In the genomic region with DNA sequence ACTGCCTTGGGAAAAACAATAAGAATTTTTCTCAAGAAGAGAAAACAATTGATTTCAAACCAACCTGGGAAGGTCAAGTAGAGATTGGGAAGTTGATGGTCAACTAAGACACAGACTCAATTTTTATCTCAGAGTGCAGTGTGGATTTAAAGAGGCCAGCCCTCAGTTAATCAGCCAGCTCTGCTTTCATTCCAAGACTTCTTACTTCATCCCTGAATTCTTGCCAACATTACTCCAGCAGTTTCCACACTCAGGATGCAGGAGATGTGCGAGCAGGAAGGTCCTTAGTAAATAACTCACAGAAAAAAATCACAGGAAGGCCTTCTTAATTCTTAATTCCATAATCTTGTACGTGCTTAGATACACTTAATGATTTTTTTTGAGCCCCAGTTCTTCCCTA, we compare ENCODE assay signal across 16 mouse cellular contexts.
DNase-seq lines count a peak whose midpoint lies in the region; ATAC-seq lines count a peak whose summit lies in the region.
"Had no signal": no experiment of that assay in that cellular context is flagged by ENCODE, and none has a peak within 500 bp of the region (broad histone marks: within the 10 kb centered on the region; RNA-seq: fewer than 3 reads in every experiment).

No protein-coding gene starts in this region.

- peaks cover 14% of the 10 kb centered on the region for H3K4me1 ChIP-seq in heart, embryonic 10.5 days
- H3K4me1 ChIP-seq in lung, embryonic 16.5 days (replicated peaks; ENCODE audit: control insufficient read depth, insufficient read depth, low read length) = peaks cover 17% of the 10 kb centered on the region
- H3K4me1 ChIP-seq: hindbrain, embryonic 15.5 days; liver, embryonic 13.5 days; neural tube, embryonic 15.5 days had no signal

- H3K36me3 ChIP-seq in heart, embryonic 10.5 days = no peaks in the 10 kb centered on the region
- H3K36me3 ChIP-seq in lung, embryonic 16.5 days (ENCODE audit: control insufficient read depth, insufficient read depth, low read length) = no peaks in the 10 kb centered on the region
- H3K36me3 ChIP-seq: hindbrain, embryonic 15.5 days; liver, embryonic 13.5 days; neural tube, embryonic 15.5 days had no signal

- H3K27ac ChIP-seq in heart, embryonic 10.5 days = 0 out of 2 replicates have a peak overlapping the region, but pooled peaks have one; percentile 31
- H3K27ac ChIP-seq in lung, embryonic 16.5 days (ENCODE audit: low read length) = peak overlapping the region; percentile 42; the same call in 1 of the 2 replicates
- H3K27ac ChIP-seq: hindbrain, embryonic 15.5 days; liver, embryonic 13.5 days; neural tube, embryonic 15.5 days had no signal

- intact Hi-C loops in heart, postnatal 25 days (cut with DNase I) = no loop called here

- no peaks in the 10 kb centered on the region for H3K27me3 ChIP-seq in heart, embryonic 10.5 days (ENCODE audit: insufficient read depth, poor library complexity, severe bottlenecking)
- H3K27me3 ChIP-seq in lung, embryonic 16.5 days (ENCODE audit: control insufficient read depth, insufficient read depth, low read depth, low read length) = no peaks in the 10 kb centered on the region
- H3K27me3 ChIP-seq: hindbrain, embryonic 15.5 days; liver, embryonic 13.5 days; neural tube, embryonic 15.5 days had no signal

- no peak overlapping the region for H3K4me3 ChIP-seq in heart, embryonic 10.5 days
- H3K4me3 ChIP-seq in lung, embryonic 16.5 days (ENCODE audit: low read length) = no peak overlapping the region
- H3K4me3 ChIP-seq: hindbrain, embryonic 15.5 days; liver, embryonic 13.5 days; megakaryocyte, embryonic 14.5 days; neural tube, embryonic 15.5 days had no signal

- no peak overlapping the region for H3K4me2 ChIP-seq in lung, embryonic 16.5 days (ENCODE audit: low read depth, low read length)
- H3K4me2 ChIP-seq: hindbrain, embryonic 15.5 days; liver, embryonic 13.5 days; neural tube, embryonic 15.5 days had no signal

- H3K9me3 ChIP-seq in heart, embryonic 10.5 days = no peaks in the 10 kb centered on the region
- no peaks in the 10 kb centered on the region for H3K9me3 ChIP-seq in lung, embryonic 16.5 days (ENCODE audit: control insufficient read depth, low read length)
- H3K9me3 ChIP-seq: hindbrain, embryonic 15.5 days; liver, embryonic 13.5 days; megakaryocyte, embryonic 14.5 days; neural tube, embryonic 15.5 days had no signal

- H3K9ac ChIP-seq in lung, embryonic 16.5 days (ENCODE audit: low read length) = no peak overlapping the region
- H3K9ac ChIP-seq: hindbrain, embryonic 15.5 days; liver, embryonic 13.5 days; neural tube, embryonic 15.5 days had no signal

- peak; percentile 43; the same call in 1 of the 2 replicates for ATAC-seq in lung, embryonic 16.5 days (ENCODE audit: low read depth)
- ATAC-seq: CD4-positive, CD25-positive, alpha-beta regulatory T cell, adult 4 months had no signal

- peak; percentile 60 to 68 for DNase-seq in heart, adult 18-20 months
- no peak for DNase-seq in heart, postnatal 25 days (ENCODE audit: low spot score)
- DNase-seq in MN1 (ENCODE audit: low spot score) = peak; percentile 46
- DNase-seq in heart, embryonic 10.5 days (ENCODE audit: low spot score) = no peak
- no peak for DNase-seq in cerebellum, postnatal 25 days
- DNase-seq in thymus, postnatal 0 days (ENCODE audit: low spot score) = no peak
- DNase-seq in T-cell, adult 2 months (ENCODE audit: low spot score) = no peak
- DNase-seq: cerebellum, postnatal 14 days; kidney, adult 11 months; liver, embryonic 13.5 days; thymus, adult 2 months had no signal

- WGBS in heart, embryonic 10.5 days = 50% methylated on average over 2 of the region's 2 CpGs
- WGBS in lung, embryonic 16.5 days = 32% methylated on average over 2 of the region's 2 CpGs

Comparison
In these comparisons a context has a peak if more than half of its experiments do, and no peak if none do; other contexts are left out.
1. DNase-seq: peak in heart, adult 18-20 months (2 of 2) and MN1 (single experiment); none in heart, postnatal 25 days (single experiment), heart, embryonic 10.5 days (single experiment), cerebellum, postnatal 25 days (0 of 2), thymus, postnatal 0 days (single experiment) and T-cell, adult 2 months (single experiment).